Mouse (Mus musculus): Measurements from ENCODE around the gene Parm1. TPM values are rescaled to one million over a fixed set of nuclear protein-coding genes. Genes with fewer than 3 reads are reported as not detected.

Gene Parm1
- polyA plus RNA-seq, 1 experiment from 2014 or later: 3.1 TPM

DNA sequence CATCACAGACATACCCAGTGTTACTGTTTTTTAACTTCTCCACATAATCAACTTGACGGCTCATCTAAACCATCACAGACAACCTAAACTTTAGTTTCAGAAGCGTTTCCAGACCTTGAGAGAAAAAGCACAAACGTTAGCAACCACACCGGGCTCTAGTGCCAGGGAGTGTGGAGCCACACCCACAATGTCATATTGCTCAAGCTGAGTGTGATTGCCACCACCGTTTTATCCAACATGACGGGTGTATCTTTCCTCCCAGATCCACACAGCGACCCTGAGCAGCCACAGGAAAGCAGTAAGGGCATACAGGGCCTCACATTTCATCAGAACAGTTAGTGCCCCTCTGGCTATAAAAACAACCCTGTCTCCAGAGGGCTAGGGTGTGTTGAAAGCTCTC, 45.1 kb downstream of the Parm1 start:
- Histone ChIP-seq H3K4me3 (ENCODE audit: low read depth, low read length) (no peak overlapping the region), H3K4me1 (ENCODE audit: control insufficient read depth, insufficient read depth, low read length) (no peaks in the 10 kb centered on the region), H3K9me3 (replicated peaks; ENCODE audit: control insufficient read depth, low read length) (no peaks in the 10 kb centered on the region), H3K9ac (ENCODE audit: low read length) (no peak overlapping the region), H3K27me3 (replicated peaks; ENCODE audit: control insufficient read depth, insufficient read depth, low read length) (no peaks in the 10 kb centered on the region), H3K27ac (ENCODE audit: low read depth, low read length) (no peak overlapping the region), H3K4me2 (ENCODE audit: low read length) (no peak overlapping the region), H3K36me3 (ENCODE audit: control insufficient read depth, insufficient read depth, low read length) (no peaks in the 10 kb centered on the region)
- 85% methylated on average over 7 of the region's 7 CpGs for WGBS
- DNase-seq (ENCODE audit: low spot score): no peak
- ATAC-seq: no peak

DNA sequence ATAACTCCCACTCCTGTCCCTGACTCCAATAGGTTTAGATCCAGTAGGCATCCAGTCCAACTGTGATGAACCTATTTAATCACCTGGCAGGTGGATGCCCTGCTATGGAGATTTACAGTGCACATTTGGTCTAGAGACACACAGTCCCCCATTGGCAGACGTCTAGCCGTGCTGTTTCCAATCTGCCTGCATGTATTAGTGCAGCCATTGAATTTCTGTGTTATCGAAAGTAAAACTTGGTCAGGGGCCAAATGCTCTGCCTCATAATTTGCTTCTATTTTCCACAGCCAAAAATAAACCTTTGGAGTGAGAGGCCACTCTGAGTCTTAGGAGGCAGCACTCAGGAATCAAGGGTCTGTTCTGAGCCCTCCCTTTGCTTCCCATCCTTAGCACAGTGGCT, 46.6 kb downstream of the Parm1 start:
- Histone ChIP-seq H3K9me3 (replicated peaks; ENCODE audit: control insufficient read depth, low read length) (no peaks in the 10 kb centered on the region), H3K4me2 (ENCODE audit: low read length) (no peak overlapping the region), H3K27ac (ENCODE audit: low read depth, low read length) (no peak overlapping the region), H3K4me3 (ENCODE audit: low read depth, low read length) (no peak overlapping the region), H3K4me1 (ENCODE audit: control insufficient read depth, insufficient read depth, low read length) (no peaks in the 10 kb centered on the region), H3K27me3 (replicated peaks; ENCODE audit: control insufficient read depth, insufficient read depth, low read length) (no peaks in the 10 kb centered on the region), H3K9ac (ENCODE audit: low read length) (no peak overlapping the region), H3K36me3 (ENCODE audit: control insufficient read depth, insufficient read depth, low read length) (no peaks in the 10 kb centered on the region)
- DNase-seq (ENCODE audit: low spot score): peak; percentile 34
- 63% methylated on average over 3 of the region's 3 CpGs for WGBS
- ATAC-seq: no peak

DNA sequence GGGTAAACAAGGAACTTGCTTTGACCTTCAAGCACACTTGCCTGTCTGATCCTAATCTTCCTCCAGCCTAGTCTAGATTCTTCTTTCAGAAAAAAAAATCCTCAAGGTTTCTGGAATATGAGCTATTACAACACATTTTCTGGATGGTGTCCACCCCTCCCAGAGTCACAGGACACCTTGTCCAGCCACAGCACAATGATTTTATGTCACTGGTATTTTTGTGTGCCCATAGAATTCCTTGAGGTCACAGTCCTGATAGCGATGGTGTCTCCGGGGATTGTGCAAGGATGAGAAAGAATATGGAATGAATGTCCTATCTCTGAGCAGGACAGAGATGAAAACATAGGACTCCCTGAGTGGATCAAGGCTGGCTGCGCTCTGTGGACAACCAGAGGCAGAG, 48.0 kb downstream of the Parm1 start:
- H3K4me3 ChIP-seq (ENCODE audit: low read depth, low read length): no peak overlapping the region
- H3K36me3 ChIP-seq (ENCODE audit: control insufficient read depth, insufficient read depth, low read length): no peaks in the 10 kb centered on the region
- 93% methylated on average over 3 of the region's 3 CpGs for WGBS
- H3K4me1 ChIP-seq (ENCODE audit: control insufficient read depth, insufficient read depth, low read length): no peaks in the 10 kb centered on the region
- DNase-seq (ENCODE audit: low spot score) (no peak), ATAC-seq (no peak)
- H3K9me3 ChIP-seq (replicated peaks; ENCODE audit: control insufficient read depth, low read length): no peaks in the 10 kb centered on the region
- H3K9ac ChIP-seq (ENCODE audit: low read length): no peak overlapping the region
- H3K4me2 ChIP-seq (ENCODE audit: low read length): no peak overlapping the region
- no peak overlapping the region for H3K27ac ChIP-seq (ENCODE audit: low read depth, low read length)
- H3K27me3 ChIP-seq (replicated peaks; ENCODE audit: control insufficient read depth, insufficient read depth, low read length): no peaks in the 10 kb centered on the region

DNA sequence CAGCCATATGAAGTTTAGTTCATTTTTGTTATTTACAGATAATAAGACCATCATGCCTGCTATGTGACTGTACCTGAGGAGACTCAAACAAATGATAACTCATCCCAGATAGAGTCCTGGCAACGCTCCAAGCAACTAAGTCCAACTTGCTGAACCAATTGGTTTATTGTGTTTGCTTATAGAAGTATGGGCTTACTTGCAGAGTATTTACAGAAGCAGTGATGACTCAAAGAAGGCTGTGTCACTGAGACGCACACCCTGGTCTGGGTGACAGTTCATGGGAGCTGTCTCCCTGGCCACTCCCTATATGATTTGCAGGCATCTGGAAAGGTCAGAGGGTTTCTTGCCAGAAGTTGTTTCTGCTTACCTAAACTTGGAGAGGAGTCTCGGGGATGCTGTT, 49.2 kb downstream of the Parm1 start:
- no peak overlapping the region for H3K27ac ChIP-seq (ENCODE audit: low read depth, low read length)
- H3K4me3 ChIP-seq (ENCODE audit: low read depth, low read length): no peak overlapping the region
- no peaks in the 10 kb centered on the region for H3K4me1 ChIP-seq (ENCODE audit: control insufficient read depth, insufficient read depth, low read length)
- no peaks in the 10 kb centered on the region for H3K27me3 ChIP-seq (replicated peaks; ENCODE audit: control insufficient read depth, insufficient read depth, low read length)
- no peaks in the 10 kb centered on the region for H3K9me3 ChIP-seq (replicated peaks; ENCODE audit: control insufficient read depth, low read length)
- ATAC-seq (no peak), DNase-seq (ENCODE audit: low spot score) (no peak)
- no peaks in the 10 kb centered on the region for H3K36me3 ChIP-seq (ENCODE audit: control insufficient read depth, insufficient read depth, low read length)
- H3K4me2 ChIP-seq (ENCODE audit: low read length): no peak overlapping the region
- WGBS: 83% methylated on average over 3 of the region's 3 CpGs
- no peak overlapping the region for H3K9ac ChIP-seq (ENCODE audit: low read length)

DNA sequence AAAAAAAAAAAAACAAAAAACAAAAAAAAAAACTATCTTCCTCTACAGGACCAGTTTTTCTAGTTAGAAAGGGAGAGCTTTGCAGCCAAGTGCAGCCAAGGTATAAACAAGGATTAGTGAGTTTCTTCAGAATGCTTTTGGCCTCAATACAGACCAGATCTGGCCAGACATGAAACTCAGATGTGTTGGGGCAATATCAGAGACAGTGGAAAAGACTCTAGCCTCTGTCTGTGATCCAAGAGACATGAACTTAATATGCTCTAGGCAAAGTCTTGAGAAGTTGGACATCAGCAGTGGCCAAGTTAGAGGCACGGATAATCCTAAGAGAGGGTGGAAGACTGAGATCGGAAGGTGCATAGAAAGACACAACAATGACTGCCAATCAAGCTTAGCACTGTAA, 56.8 kb downstream of the Parm1 start:
- DNase-seq (ENCODE audit: low spot score) (no peak), ATAC-seq (no peak)
- H3K9me3 ChIP-seq (replicated peaks; ENCODE audit: control insufficient read depth, low read length): no peaks in the 10 kb centered on the region
- no peak overlapping the region for H3K4me2 ChIP-seq (ENCODE audit: low read length)
- no peaks in the 10 kb centered on the region for H3K36me3 ChIP-seq (ENCODE audit: control insufficient read depth, insufficient read depth, low read length)
- no peak overlapping the region for H3K27ac ChIP-seq (ENCODE audit: low read depth, low read length)
- no peaks in the 10 kb centered on the region for H3K4me1 ChIP-seq (ENCODE audit: control insufficient read depth, insufficient read depth, low read length)
- WGBS: 7% methylated on average over 2 of the region's 2 CpGs
- no peaks in the 10 kb centered on the region for H3K27me3 ChIP-seq (replicated peaks; ENCODE audit: control insufficient read depth, insufficient read depth, low read length)
- no peak overlapping the region for H3K9ac ChIP-seq (ENCODE audit: low read length)
- no peak overlapping the region for H3K4me3 ChIP-seq (ENCODE audit: low read depth, low read length)

DNA sequence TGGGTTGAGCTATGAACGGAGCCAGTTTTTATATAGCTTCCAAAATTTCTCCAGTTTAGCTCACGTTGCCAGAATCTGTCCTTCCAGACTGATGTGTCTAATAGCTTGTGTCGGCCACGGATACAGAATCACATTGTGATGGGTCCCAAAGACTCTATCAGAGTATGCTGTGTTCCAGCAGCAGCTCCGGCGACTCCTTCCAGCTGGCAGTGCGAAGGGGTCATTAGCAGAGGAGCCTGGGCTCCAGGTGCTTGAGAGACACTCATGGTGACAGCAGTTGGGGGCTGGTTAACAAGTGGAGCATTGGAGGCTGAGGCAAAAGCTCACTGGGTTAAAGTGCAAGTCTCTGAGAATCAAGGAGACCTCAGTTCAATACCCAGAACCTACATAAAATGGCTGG, 61.5 kb downstream of the Parm1 start:
- Histone ChIP-seq H3K4me1 (ENCODE audit: control insufficient read depth, insufficient read depth, low read length) (no peaks in the 10 kb centered on the region), H3K27ac (ENCODE audit: low read depth, low read length) (no peak overlapping the region), H3K9me3 (replicated peaks; ENCODE audit: control insufficient read depth, low read length) (no peaks in the 10 kb centered on the region), H3K36me3 (ENCODE audit: control insufficient read depth, insufficient read depth, low read length) (no peaks in the 10 kb centered on the region), H3K4me3 (ENCODE audit: low read depth, low read length) (no peak overlapping the region), H3K4me2 (ENCODE audit: low read length) (no peak overlapping the region), H3K27me3 (replicated peaks; ENCODE audit: control insufficient read depth, insufficient read depth, low read length) (no peaks in the 10 kb centered on the region), H3K9ac (ENCODE audit: low read length) (no peak overlapping the region)
- DNase-seq (ENCODE audit: low spot score) (no peak), ATAC-seq (no peak)
- WGBS: 75% methylated on average over 7 of the region's 7 CpGs

DNA sequence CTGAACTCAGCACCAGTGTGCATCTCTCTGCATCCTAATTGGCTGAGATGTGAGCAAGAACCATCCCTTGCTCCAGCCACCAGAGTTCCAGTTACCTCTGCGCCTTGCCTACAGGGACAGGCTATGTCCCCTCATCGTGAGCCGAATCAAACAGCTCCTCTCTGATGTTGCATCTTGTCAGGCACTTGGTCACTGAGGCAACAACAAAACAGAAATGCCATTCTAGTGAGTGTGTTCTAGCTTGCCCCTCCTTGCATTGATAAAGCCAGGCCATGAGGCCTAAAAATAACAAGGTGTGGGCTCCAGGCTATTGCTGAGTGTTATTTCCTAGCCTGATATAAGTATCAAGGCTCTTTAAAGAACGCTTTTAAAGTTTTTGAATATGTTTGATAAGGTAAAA, 64.4 kb downstream of the Parm1 start:
- Histone ChIP-seq H3K4me2 (ENCODE audit: low read length) (no peak overlapping the region), H3K4me3 (ENCODE audit: low read depth, low read length) (no peak overlapping the region), H3K4me1 (ENCODE audit: control insufficient read depth, insufficient read depth, low read length) (peaks cover 4% of the 10 kb centered on the region; the same call in 1 of the 2 replicates), H3K9me3 (replicated peaks; ENCODE audit: control insufficient read depth, low read length) (no peaks in the 10 kb centered on the region), H3K36me3 (ENCODE audit: control insufficient read depth, insufficient read depth, low read length) (no peaks in the 10 kb centered on the region), H3K9ac (ENCODE audit: low read length) (no peak overlapping the region), H3K27me3 (replicated peaks; ENCODE audit: control insufficient read depth, insufficient read depth, low read length) (no peaks in the 10 kb centered on the region), H3K27ac (ENCODE audit: low read depth, low read length) (no peak overlapping the region)
- ATAC-seq: no peak
- 93% methylated on average over 4 of the region's 4 CpGs for WGBS
- DNase-seq (ENCODE audit: low spot score): no peak

DNA sequence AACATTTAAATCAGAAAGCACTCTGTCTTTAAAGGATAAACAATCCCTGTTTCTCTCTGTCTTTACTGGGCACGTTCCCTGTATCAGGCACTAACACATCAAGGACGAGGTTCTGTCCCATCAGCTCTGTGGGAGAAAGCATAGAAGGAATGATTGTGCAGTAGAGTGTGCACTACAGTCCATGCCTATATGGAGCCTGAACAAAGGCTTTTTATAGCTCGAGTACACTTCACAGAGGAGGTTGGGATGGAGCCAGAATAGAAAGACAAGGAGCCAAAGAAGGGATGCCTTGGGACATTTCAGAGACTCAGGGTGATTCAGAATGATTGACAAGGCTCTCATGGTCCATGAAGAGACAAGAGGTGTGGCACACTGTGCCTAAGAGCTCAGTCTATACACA, 68.8 kb downstream of the Parm1 start:
- no peak for ATAC-seq
- no peak overlapping the region for H3K27ac ChIP-seq (ENCODE audit: low read depth, low read length)
- H3K9me3 ChIP-seq (replicated peaks; ENCODE audit: control insufficient read depth, low read length): no peaks in the 10 kb centered on the region; the same call in 1 of the 2 replicates
- H3K36me3 ChIP-seq (ENCODE audit: control insufficient read depth, insufficient read depth, low read length): no peaks in the 10 kb centered on the region
- DNase-seq (ENCODE audit: low spot score): peak; percentile 50
- H3K4me3 ChIP-seq (ENCODE audit: low read depth, low read length): no peak overlapping the region
- H3K27me3 ChIP-seq (replicated peaks; ENCODE audit: control insufficient read depth, insufficient read depth, low read length): no peaks in the 10 kb centered on the region
- H3K4me2 ChIP-seq (ENCODE audit: low read length): no peak overlapping the region
- no peak overlapping the region for H3K9ac ChIP-seq (ENCODE audit: low read length)
- WGBS: 24% methylated on average over 3 of the region's 3 CpGs
- H3K4me1 ChIP-seq (ENCODE audit: control insufficient read depth, insufficient read depth, low read length): peaks cover 4% of the 10 kb centered on the region; the same call in 1 of the 2 replicates

DNA sequence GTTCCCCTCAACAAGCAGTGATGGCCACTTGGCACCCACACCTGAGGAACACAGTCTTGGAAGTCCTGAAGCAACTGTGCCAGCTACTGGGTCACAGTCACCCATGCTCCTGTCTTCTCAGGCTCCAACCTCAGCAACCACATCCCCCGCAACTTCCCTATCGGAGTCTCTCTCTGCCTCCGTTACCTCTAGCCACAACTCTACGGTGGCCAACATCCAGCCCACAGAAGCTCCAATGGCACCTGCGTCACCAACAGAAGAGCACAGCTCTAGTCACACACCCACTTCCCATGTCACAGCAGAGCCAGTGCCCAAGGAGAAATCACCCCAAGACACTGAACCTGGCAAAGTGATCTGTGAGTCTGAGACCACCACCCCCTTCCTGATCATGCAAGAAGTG, 76.7 kb downstream of the Parm1 start:
- Histone ChIP-seq H3K9me3 (replicated peaks; ENCODE audit: control insufficient read depth, low read length) (no peaks in the 10 kb centered on the region; the same call in 1 of the 2 replicates), H3K9ac (ENCODE audit: low read length) (no peak overlapping the region), H3K27me3 (replicated peaks; ENCODE audit: control insufficient read depth, insufficient read depth, low read length) (no peaks in the 10 kb centered on the region), H3K4me3 (ENCODE audit: low read depth, low read length) (no peak overlapping the region), H3K4me1 (ENCODE audit: control insufficient read depth, insufficient read depth, low read length) (no peaks in the 10 kb centered on the region), H3K36me3 (ENCODE audit: control insufficient read depth, insufficient read depth, low read length) (no peaks in the 10 kb centered on the region), H3K4me2 (ENCODE audit: low read length) (no peak overlapping the region), H3K27ac (ENCODE audit: low read depth, low read length) (no peak overlapping the region)
- 98% methylated on average over 5 of the region's 5 CpGs for WGBS
- DNase-seq (ENCODE audit: low spot score): no peak
- no peak for ATAC-seq
